Mouse (Mus musculus): Measurements from ENCODE around the gene Tubb4b.
"Not testable (repeated sequence)": the region's sequence is repeated elsewhere in the genome, so short reads cannot be mapped to it uniquely, and the experiment has no call there.

Tubb4b gene

DNA sequence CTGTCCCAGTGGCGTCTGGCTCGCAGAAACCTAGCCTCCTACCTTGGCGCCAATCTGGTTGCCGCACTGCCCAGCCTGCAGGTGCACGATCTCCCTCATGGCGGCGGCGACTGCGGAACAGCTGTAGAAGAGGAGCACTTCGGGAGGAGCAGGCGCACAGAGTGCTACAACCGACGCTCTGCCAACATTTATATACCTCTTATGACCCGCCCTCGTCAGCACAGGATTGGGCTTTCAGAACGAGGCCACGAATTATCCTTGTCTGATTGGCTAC lies at the start of gene Tubb4b:
Tubb4b (minus strand) TSS at position 211 of the 274 bp plus-strand sequence.
- DNase-seq, result no peak

DNA sequence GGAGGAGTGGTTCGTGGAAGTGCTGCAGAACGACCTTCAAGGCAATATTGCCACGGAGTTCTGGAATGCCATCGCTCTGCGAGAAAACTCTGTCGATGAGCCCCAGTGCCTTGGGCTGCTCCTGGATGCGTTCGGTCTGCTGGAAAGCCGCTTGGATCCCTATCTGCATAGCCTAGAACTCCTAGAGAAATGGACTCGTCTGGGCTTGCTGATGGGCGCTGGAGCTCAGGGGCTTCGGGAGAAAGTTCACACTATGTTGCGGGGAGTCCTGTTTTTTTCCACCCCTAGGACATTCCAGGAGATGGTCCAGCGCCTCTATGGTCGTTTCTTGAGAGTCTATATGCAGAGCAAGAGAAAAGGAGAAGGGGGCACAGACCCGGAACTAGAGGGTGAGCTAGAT lies 48.5 kb upstream of the Tubb4b start:
- DNase-seq, result no peak

DNA sequence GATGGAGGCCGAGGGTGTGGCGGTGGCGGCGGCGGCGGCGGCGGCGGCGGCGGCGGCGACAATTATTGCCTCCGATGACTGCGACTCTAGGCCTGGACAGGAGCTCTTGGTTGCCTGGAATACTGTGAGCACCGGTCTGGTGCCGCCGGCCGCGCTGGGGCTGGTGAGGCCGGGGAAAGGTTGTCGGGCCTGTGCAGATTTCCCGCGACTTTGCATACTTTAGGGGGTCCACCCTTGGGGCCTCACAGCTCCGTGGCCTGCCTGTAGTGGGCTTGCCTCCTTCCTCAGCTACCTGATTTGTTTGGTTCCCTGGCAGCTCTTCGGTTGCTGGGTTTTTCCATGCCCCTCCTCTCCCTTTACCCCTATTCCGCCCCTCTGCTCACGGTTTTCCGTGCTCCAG lies 48.0 kb upstream of the Tubb4b start:
- no peak for DNase-seq

DNA sequence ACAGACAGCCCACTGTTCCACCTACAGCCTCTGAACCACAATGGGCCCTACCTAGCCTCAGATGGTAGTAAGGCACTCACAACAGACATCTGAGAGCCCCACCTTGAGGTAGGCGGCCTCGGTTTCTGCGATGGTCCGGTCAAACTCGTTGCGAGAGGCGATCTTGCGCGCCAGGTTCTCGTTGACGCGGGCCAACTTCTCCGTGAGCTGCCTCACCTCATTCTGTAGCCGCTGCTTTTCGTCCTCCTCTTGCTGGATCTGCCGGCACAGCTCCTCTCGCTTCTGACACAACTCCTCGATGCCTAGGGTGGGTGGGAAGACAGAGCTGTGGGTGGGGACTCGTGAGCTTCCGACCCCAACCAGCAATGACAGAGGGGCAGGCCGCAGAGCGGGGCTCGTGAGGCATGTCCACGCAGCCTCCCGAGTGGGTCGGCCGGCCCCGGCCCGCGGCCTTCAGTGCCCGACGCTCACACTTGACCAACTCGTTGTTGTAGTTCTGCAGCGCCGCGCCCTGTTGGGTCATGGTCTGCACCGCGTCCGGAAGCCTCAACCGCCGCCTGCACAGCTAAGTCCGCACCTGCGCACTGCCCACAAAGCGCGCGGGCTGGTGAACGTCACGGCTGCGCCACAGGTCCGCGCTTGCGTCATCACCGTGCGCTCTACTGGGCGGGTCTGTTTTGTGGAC lies 47.5 kb upstream of the Tubb4b start, which contains the start of the genes Ssna1 and Anapc2:
Ssna1 (minus strand) TSS at position 612 of the 685 bp plus-strand sequence.
Anapc2 (plus strand) TSS at position 652 of the 685 bp plus-strand sequence.
- DNase-seq, result peak; percentile 97 to 98

DNA sequence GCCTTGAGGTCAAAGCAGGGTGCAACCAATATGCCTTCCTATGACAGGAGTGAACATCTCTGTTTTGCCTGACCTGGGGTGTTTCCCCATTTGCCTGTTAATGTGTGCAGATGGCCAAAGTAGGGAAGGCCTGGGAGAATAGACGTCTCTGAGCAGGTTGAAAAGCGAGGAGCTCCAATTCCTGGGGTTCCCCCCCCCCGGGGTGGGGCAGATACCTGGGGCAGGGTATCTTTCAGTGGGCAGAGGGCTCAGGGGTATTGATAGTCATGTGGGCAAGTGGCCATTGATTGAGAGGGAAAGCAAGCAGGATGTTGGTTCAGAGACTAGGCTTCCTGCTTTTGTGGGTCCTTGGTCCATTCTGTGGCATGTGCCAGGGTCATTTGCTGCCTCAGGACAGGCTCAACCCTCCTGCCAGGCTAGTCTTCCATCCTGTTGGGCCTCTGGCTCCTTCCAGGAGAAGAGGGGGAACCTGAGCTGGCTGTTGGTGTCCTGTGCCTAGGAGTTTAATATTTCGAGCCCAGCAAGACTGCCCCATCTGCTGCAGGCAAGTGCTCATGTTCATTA lies 43.3 kb upstream of the Tubb4b start:
- no peak for DNase-seq

DNA sequence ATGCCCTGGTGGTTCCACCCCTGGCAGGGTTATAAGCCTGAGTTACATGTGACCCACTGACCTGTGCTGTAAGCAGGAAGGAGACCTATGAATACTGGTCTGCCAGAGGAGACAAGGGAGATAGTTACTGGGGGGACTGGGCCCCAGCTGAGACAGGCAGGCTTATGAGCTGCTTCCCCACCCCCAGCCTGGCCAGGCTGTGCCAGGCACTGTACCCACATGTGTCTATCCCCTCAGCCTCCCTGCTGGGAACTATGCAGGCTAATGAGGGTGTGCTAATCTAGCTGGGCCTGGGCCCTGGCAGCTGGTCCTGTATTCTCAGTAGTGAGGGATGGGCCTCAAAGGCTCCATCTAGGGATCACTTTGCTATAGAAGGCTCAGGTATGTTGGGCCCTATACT lies 42.7 kb upstream of the Tubb4b start:
- no peak for DNase-seq

DNA sequence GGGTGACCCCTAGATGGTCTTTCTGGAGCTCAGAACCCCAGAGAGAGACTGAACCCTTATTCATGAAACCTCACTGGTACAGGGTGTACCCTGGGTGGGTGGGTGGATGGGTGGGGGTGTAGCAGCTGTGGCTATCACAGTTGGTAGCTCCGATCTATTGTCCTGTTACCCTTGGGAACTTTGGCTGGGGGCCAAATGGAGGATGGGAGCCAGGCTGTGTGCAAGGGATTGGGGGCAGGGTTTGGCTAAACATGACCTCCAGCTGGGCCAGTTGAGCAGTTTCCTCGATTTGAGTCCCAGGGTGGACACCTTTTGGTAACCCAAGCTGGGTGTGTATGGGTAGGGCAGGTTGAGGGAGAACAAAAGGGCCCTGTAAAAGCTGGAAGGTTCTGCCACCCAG lies 42.2 kb upstream of the Tubb4b start:
- peak in 1 of 2 experiments; percentile 71 for DNase-seq

DNA sequence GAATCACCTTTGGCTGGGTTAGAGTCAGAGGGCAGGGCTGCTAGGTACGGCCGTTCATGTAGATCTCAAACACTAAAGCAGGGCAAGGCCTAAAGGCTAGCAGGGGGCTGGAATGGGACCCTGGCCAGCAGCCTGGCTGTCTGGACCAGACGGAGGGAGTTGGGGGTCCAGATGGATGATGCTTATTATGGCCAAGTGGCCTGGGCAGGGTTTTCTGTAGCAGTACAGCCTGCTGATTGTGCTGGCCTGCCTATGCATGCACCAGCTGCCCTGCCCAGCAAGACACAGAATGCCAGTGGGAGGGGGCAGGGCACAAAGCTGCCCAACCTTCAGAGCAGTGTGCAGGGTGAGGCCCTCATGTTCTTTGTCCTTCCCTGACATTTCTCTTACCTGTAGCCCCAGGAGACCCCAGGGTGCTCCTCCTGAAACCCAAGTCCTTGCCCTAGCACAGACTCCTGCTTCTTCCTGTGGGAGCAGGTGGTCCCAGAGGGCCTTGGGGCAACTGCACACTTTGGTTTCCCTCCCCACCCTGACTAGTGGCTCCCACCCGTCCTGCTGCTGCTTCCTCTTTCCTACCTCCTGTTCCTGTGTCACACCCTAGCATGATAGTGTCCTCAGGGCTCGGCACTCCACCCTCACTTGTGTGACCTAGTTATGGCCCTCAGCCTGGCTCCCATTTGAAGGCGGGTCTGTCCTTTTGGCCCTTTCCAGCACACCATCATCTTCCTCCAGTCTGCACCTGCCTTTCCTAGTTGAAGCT lies 41.6 kb upstream of the Tubb4b start:
- peak; percentile 45 to 50 for DNase-seq

DNA sequence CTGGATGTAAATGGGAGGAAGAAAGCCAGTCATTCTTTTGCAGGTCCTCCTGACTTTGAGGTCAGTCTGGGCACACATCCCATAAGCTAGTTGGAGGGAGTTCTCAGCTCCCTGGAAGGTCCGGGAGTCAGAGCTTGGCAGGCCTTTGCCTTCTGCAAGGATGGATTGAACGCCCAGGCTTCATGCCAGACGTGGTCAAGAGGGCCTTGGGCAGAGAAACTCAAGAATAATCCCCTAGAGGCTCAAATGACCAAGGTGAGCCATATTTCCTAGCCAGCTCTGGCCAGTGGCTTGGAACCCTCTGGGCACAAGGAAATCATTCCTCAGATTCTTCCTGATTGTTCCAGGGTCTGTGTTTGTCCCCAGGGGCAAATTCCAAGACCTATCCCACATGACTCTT lies 40.3 kb upstream of the Tubb4b start:
- DNase-seq, result no peak

DNA sequence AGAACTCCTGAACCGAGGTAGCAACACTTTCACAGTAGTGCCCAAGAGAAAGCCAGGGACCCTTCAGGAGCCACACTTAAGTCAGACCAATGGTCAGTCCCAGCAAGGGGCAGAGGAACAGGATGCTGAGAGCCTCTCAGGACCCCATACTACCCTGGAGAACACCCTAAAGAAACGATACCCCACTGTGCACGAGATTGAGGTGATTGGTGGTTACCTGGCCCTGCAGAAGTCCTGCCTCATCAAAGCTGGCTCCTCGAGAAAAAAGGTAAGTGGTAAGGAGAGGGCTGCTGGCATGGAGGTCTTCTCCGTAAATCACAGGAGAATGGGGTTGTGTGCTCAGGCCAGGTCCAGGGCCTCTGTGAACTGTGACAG lies 39.8 kb upstream of the Tubb4b start:
- no peak for DNase-seq

DNA sequence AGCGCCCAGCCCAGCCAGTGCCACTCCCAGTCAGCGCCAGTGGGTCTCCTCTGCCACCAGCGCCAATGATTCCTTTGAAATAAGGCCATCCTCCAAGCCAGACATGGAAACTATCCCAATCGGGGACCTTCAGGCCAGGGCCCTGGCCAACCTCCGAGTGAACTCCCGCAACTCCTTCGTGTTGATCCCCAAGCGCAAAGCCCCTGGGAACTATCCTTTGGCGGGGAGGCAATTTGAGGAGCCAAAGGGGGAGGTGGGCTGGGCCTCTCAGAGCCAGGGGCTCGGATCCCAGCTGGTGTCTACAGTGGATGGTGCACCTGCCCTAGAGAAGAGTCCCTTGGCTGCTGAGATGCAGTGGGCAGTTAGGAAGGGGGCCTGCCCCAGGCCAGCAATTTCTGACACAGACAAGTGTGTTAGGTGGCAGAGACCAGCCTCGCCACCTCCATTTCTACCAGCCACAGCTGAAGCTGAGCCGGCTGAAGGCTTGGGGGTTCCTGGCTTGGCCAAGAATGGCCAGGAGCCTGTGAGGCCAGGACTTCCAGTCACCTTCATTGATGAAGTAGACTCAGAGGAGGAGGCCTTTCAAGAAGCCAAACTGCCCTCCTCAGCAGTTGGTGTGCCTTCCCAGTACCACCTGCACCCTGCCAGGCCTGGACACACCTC lies 39.3 kb upstream of the Tubb4b start:
- DNase-seq, result no peak

DNA sequence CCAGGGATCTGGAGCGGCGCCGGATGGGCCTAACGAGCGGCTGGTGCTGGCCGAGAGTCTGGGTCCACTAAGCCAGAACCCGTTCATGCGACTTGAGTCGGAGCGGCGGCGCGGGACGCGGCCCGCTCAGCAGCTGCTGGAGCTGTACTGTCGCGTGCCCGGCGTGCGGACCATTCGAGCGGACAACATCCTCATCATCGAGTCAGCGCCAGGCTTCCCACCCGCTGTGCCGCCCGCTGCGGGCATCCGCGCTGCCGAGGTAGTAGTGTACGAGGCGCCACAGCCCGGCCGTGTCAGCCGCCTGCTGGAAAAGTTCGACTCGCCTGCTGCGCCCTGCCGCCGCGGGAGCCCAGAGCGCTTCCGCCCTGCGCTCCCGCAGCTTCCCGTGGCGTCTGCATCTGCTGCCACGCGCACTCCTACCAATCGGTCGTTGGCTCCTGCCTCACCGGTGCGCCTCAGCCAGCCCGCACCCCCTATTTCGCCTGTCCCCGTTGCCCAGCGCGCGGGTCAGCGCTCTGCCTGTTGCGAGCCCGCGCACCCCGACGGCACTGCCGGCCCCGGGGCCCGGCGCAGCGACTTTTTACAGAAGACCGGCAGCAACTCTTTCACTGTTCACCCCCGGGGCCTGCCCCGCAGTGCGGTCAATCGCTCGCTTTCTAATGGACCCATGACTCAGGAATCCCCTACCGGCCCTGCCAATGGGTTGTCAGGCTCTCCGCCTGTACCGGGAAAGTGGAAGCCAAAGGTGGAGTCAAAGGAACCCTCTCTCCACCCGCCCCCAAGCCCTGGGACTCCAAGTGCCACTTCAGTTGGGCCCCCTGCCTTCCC lies 38.5 kb upstream of the Tubb4b start:
- DNase-seq, result peak in 1 of 2 experiments; percentile 33

DNA sequence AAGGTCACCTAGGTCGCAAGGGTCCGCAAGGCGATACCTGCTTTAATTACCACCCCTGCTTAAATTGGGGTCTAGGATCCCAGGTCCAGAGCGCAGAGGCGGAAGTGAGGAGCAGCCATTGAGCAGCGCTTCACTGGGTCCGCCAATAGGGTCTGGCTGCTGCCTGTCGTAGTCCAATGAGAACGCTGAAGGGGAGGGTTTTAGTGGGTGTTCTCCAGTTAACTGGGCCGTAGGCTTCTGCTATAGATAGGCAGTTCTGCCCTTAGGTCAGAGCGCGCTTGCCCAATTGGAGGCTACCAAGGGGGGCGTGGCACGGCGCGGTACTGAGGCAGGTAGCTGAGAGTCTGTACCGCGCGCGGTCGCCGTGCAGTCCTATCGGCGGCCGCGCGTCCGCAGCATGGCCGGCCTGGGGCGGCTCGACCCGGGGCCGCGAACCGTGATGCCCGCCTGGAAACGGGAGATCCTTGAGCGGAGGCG lies 37.8 kb upstream of the Tubb4b start, which contains the start of gene Tprn:
Tprn (plus strand) TSS at position 328 of the 477 bp plus-strand sequence.
- DNase-seq, result peak; percentile 96 to 98

DNA sequence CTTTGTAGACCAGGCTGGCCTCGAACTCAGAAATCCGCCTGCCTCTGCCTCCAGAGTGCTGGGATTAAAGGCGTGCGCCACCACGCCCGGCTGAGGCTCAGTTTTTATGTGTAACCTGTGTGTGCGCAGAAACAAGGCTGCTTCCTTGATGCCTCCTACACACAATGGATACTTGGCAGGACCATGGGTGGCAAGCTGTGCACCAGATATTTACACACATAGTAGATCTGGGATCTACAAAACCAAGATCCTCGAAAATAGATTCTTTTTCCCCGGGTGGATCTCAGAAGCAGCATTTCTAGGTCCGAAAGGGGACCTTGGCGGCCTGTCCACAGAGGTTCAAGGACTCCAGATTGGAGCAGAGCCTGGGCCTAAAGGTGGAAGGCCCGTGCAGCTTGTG lies 37.4 kb upstream of the Tubb4b start:
- DNase-seq, result no peak

DNA sequence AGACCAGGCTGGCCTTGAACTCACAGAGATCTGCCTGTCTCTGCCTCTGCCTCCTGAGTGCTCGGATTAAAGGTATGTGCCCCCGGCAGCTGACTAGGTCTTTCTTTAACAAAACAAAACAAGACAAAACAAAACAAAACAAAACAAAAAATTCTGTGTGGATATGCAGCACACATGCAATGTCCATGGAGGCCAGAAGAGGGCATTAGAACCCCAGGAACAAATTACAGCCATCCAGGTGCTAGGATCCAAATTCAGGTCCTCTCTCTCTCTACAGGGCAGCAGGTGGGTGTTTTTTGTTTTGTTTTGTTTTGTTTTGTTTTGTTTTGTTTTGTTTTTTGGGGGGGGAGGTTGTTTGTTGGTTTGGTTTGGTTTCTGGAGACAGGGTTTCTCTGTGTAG lies 34.4 kb upstream of the Tubb4b start:
- no peak for DNase-seq

DNA sequence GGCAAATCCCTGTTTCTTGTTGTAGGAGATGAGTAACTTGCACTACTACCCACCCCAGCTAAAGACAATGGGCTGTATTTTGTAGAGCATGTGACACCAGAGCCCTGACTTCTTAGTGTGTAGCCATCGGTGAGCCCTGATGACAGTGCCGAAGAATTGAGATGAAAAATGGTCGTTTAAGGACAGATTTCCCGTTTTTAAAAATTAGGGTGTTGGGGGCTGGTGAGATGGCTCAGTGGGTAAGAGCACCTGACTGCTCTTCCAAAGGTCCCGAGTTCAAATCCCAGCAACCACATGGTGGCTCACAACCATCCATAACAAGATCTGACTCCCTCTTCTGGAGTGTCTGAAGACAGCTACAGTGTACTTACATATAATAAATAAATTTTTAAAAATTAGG lies 32.7 kb upstream of the Tubb4b start:
- not testable (repeated sequence) for DNase-seq

DNA sequence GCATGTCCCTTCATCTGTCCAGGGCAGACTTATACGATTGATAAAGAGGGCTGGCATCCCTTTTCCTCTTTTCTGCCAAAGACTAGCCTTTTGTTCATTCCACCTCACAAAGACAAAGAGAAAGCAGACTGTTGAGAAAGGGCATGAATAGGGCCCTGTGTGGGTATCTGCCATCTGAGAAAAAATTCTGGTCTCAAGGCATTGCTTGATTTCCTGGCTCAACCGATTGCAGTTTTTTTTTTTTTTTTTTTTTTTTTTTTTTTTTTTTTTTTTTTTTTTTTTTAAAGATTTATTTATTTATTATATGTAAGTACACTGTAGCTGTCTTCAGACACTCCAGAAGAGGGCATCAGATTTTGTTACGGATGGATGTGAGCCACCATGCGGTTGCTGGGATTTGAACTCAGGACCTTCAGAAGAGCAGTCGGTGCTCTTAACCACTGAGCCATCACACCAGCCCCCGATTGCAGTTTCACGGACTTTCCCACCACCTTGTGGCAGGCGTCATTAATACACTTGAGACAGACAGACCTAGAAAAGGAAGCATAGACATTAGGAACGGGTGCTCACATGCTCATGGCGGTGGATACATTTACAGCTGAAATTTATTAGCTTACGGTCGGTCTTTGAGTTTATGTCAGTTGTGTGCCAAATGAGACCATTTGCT lies 32.1 kb upstream of the Tubb4b start:
- DNase-seq, result peak; percentile 37 to 47

DNA sequence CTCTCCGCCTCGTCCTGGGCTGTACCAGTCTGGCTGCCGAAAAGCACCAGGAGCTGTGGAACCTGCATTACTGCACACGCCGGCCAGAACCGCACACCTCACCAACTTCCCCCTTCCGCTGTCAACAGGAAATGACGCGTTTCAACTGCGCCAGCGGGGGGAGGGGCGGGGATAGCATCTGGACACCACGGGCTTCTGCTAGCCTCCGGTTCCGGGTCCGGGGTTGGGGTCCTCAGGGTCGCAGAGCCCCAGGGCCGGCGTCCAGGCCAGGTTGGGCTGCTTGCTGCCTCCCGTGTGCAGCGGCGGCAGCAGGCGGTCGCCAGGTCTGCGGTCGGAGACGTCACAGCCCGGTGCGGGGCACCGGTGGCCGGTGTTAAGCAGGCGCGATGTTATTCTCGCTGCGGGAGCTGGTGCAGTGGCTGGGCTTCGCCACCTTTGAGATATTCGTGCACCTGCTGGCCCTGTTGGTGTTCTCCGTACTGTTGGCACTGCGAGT lies 30.8 kb upstream of the Tubb4b start, which contains the start of gene Tmem203:
Tmem203 (plus strand) TSS at position 156 of the 496 bp plus-strand sequence.
- peak; percentile 84 to 88 for DNase-seq

DNA sequence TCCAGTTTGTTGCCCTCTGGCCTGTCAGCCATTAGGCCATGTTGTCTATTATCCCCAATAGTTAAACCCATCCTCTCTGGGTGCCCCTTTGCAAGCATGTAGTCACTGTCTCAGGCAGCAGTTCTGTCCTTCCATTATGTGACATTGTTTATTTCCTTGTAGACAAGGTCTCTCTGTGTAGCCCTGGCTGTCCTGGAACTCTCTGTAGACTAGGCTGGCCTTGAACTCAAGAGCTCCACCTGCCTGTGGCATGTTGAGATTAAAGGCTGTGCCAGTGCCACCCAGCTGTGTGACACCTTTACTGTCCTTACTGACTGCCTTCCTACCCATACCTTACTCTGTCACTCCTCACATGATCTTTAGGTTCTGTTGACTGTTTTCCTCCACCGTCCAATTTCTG lies 27.8 kb upstream of the Tubb4b start:
- DNase-seq, result peak in 1 of 2 experiments; percentile 27

DNA sequence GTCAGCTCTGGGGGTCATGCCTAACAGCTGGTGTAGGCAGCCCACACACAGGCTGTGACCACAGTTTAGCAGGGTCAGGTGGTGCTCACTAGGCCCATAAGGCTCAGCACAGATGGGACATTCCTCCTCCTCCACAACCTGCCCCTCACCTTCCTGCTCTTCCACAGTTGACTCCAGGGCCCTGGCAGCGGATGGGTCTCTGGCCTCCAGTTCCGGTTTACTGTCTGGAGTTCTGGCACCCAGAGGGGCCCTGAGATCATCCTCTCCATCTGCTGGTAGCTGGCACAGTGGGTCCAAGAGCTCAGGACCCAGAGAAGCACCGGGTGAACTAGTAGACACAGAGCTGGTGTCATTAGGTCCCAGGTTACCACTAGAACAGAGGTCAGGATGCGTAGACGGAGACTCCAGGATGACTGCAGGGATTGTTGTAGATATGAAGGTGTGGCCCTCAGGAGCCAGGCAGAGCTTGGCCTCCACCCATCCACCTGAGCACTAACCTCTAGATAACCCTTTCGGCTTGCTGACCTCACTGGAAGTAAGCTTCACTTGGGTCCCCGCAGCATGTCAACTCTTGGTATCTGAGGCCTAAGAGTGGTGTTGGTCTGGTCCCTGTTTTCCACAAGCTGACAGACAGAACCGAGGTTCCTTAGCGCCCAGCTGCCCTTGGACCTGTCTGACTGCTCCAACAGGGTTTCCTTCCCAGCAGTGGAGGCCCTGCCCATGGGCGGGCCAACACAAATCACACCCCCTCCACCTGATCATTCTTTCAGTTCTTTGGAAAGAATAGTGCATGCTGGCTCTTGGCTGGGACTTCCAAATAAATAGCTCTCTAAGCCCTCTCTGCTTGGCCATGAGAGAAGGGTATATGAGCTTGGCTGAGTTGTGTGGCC lies 21.9 kb upstream of the Tubb4b start, which contains the start of gene AL732309.1:
AL732309.1 (minus strand) TSS at position 681 of the 890 bp plus-strand sequence.
- peak; percentile 42 to 69 for DNase-seq
